Mouse (Mus musculus): ENCODE measurements around the gene Lce3e. TPM values are rescaled to one million over a fixed set of nuclear protein-coding genes. Genes with fewer than 3 reads are reported as not detected.

Lce3e gene
- polyA plus RNA-seq (2012; rRNA removed) = not detected in 2 replicates

DNA sequence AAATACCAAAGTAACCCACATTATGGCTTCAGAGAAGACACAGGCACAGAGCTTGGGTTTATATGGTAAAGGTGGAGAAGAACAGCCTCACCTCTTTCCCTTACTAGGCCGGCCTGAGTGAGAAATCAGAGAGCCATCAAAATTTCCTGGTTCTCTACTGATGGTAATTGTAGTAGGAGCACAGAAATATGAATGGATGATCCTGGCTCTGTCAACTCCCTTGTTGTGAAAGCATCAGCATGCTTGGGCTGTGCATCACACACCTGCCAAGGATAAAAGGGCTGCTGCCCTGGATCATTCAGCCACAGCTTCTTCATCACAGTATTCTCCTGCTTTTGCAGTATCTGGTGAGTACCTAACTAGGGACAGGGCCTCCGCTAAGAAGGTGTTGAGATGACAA is at the start of gene Lce3e:
Lce3e (plus strand) TSS at position 301 of the 400 bp plus-strand sequence.

DNA sequence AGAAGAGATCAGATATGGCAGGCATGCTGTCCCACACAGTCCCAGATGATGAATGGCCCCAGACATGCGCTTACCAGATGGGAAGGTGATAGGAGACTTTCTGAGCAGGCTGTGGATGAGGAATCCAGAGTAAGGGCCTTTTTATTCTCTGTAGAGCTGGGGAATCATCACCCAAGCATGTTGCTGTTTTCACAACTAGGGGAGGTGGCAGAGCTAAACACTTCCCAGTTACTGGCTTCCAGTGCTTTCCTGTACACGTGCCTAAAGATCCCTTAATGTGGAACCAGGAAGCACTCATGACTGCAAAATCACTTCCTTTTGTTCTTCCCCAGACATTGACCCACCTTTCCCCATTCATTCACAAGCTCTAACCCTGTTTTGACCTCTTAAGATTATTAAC is 40.7 kb upstream of the Lce3e start, which contains the start of gene Lce3a:
Lce3a (minus strand) TSS at position 101 of the 400 bp plus-strand sequence.

DNA sequence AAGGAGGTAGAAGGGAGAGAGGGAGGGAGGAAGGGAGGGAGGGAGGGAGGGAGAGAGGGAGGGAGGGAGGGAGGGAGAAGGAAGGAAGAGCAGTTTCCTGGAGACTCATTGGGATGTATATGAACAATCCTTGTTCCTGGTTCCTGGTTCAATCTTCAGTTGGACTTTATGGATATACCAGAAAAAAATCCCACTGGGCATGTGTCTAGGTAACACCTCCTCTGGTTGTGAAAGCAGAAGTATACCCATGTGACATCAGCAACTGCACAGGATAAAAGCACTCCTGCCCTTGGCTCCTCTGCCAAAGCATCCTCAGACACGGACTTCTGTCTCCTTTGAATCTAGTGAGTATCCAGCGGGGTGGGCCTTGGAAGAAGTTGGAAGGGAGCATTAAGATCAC is 34.2 kb upstream of the Lce3e start, which contains the start of gene Lce3b:
Lce3b (plus strand) TSS at position 301 of the 400 bp plus-strand sequence.

DNA sequence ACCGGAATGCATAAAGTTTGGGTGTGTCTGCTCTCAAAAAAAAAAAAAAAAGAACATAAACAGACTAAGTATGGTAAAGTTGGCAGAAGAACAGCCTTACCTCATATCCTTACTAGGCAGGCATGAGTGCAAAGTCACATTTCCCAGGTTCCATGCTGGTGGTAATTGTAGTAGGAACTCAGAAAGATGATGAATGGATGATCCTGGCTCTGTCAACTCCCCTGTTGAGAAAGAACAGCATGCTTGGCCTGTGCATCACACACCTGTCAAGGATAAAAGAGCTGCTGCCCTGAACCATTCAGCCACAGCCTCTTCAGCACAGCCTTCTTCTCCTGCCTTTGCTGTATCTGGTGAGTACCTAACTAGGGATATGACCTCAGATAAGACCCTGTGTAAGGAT is 22.7 kb upstream of the Lce3e start, which contains the start of gene Lce3c:
Lce3c (plus strand) TSS at position 301 of the 400 bp plus-strand sequence.

DNA sequence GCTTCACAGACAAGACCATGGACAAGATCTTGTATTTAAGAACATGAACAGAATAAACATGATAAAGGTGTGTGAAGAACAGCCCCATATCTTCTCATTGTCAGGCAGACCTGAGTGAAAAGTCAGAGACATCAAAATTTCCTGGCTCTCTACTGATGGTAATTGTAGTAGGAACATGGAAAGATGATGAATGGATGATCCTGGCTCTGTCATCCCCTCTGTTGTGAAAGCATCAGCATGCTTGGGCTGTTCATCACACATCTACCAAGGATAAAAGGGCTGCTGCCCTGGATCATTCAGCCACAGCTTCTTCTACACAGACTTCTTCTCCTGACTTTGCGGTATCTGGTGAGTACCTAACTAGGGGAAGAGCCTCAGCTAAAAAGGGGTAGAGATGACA is 9.8 kb upstream of the Lce3e start, which contains the start of gene Lce3d:
Lce3d (plus strand) TSS at position 301 of the 400 bp plus-strand sequence.

DNA sequence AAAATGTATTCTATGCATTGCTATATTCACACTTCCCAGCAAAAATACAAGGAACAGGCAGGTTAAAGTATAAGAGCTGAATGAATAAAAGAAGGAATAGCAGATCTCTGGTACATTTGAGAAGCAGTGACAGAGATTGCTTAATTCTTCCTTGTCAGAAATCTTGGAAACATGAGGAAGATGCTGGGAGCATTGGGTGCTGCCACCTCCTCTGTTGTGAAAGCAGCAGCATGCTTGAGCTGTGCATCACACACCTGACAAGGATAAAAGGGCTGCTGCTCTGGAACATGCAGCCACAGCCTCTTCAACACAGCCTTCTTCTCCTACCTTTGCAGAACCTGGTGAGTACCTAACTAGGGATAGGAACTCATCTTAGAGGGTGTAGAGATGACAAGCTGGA is 25.1 kb downstream of the Lce3e start, which contains the start of gene Lce3f:
Lce3f (plus strand) TSS at position 301 of the 400 bp plus-strand sequence.

DNA sequence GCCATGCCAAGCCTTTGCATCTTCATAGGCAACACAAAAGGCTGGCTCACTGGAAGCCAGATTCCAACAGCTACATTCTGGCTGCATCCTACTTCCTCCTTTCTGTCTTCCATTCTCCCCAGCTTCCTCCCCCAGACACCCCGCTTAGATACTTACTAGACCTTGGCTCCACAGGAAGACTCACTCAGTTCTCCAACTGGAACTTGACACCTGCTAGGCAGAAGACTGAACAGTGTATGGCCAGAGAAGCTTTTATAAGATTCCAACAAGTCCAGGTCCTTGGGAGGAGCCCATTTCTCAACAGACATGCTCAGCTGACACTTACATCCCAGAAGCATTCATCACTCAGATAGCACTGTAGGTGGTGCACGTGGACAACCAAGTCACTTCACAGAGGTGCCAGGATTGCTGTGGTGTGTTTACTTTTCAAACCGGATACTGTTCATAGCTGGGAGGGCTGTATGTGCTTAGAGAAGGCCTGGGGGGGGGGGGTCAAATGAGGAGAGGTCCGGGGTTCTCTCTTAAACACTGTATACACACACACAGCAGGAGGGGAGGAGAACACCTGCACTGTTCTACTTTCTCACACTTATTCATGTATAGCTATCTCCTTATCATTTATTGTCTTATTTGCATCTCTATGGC is 48.7 kb downstream of the Lce3e start, which contains the start of gene Crct1:
Crct1 (minus strand) TSS at position 228 of the 645 bp plus-strand sequence.

Other genes starting within 250 kb of the Lce3e start
- gene Lce1f, start 246.7 kb upstream of the Lce3e start, polyA plus RNA-seq (2012; rRNA removed) = not detected in 2 replicates
- gene Gm38119, start 228.0 kb upstream of the Lce3e start, polyA plus RNA-seq (2012; rRNA removed) = not detected in 2 replicates
- gene Lce1g, start 214.7 kb upstream of the Lce3e start, polyA plus RNA-seq (2012; rRNA removed) = not detected in 2 replicates
- gene Lce1h, start 202.0 kb upstream of the Lce3e start, polyA plus RNA-seq (2012; rRNA removed) = not detected in 2 replicates
- not detected in 2 replicates for gene Lce1i, start 188.2 kb upstream of the Lce3e start, polyA plus RNA-seq (2012; rRNA removed)
- gene Lce1j, start 176.5 kb upstream of the Lce3e start, polyA plus RNA-seq (2012; rRNA removed) = not detected in 2 replicates
- not detected in 2 replicates for gene Lce1k, start 159.2 kb upstream of the Lce3e start, polyA plus RNA-seq (2012; rRNA removed)
- gene Kprp, start 139.8 kb upstream of the Lce3e start, polyA plus RNA-seq (2012; rRNA removed) = not detected in 2 replicates
- gene Lce1l, start 115.8 kb upstream of the Lce3e start, polyA plus RNA-seq (2012; rRNA removed) = not detected in 2 replicates
- gene 2310050C09Rik, start 96.8 kb upstream of the Lce3e start, polyA plus RNA-seq (2012; rRNA removed) = not detected in 2 replicates
- gene Lce3a, start 40.8 kb upstream of the Lce3e start, polyA plus RNA-seq (2012; rRNA removed) = not detected in 2 replicates
- not detected in 2 replicates for gene Lce3b, start 34.1 kb upstream of the Lce3e start, polyA plus RNA-seq (2012; rRNA removed)
- gene Lce3c, start 22.6 kb upstream of the Lce3e start, polyA plus RNA-seq (2012; rRNA removed) = not detected in 2 replicates
- not detected in 2 replicates for gene Lce3d, start 9.7 kb upstream of the Lce3e start, polyA plus RNA-seq (2012; rRNA removed)
- gene Lce3f, start 25.2 kb downstream of the Lce3e start, polyA plus RNA-seq (2012; rRNA removed) = not detected in 2 replicates
- gene Crct1, start 48.6 kb downstream of the Lce3e start, polyA plus RNA-seq (2012; rRNA removed) = 0.14 and 0.15 TPM in 2 replicates
- gene Lce1m, start 52.0 kb downstream of the Lce3e start, polyA plus RNA-seq (2012; rRNA removed) = not detected in 2 replicates
- gene Gm4858, start 101.8 kb downstream of the Lce3e start, polyA plus RNA-seq (2012; rRNA removed) = not detected in 2 replicates
- not detected in 2 replicates for gene Crnn, start 177.7 kb downstream of the Lce3e start, polyA plus RNA-seq (2012; rRNA removed)
- not detected in 2 replicates for gene Flg2, start 230.2 kb downstream of the Lce3e start, polyA plus RNA-seq (2012; rRNA removed)

Data from central nervous system, embryonic 11.5 days (tissue).